Mouse (Mus musculus) MEL (cell line): ENCODE measurements around the gene Prdx2. TPM values are rescaled to one million over a fixed set of nuclear protein-coding genes. Genes with fewer than 3 reads are reported as not detected.

Experiments
- DNase-seq: peaks from one replicate; pipeline ENCODE4 v3.0.0; 2011; ENCODE audit warnings: low read depth, low spot score
- H3K27ac ChIP-seq: 2 replicates; pipeline ENCODE4 v1.5.1; 2012; ENCODE audit warnings: low read depth, mild to moderate bottlenecking, control low read depth, low read length, moderate library complexity; ENCODE audit not compliant: control insufficient read depth
- H3K27me3 ChIP-seq, 2 experiments: fragments of 150-350 bp in 1 of 2; sonication (generic) in 1 of 2; 2 replicates each; pipeline ENCODE4 v1.6.1; 2012; ENCODE audit warnings: low read length in 2 of 2, mild to moderate bottlenecking in 2 of 2, improper control_type of control experiment in 1 of 2, moderate library complexity in 1 of 2; ENCODE audit not compliant: insufficient read depth in 2 of 2, control insufficient read depth in 1 of 2
- H3K36me3 ChIP-seq, 2 experiments: 2 replicates each; pipeline ENCODE4 v1.6.1; 2012 to 2014; ENCODE audit warnings: low read length in 2 of 2, improper control_type of control experiment in 1 of 2, inconsistent platforms in 1 of 2, mild to moderate bottlenecking in 1 of 2; ENCODE audit not compliant: insufficient read depth in 2 of 2, control insufficient read depth in 1 of 2
- H3K4me1 ChIP-seq, 2 experiments: fragments of 150-350 bp in 1 of 2; sonication (generic) in 1 of 2; 2 replicates each; pipeline ENCODE4 v1.6.1; 2012; ENCODE audit warnings: low read length in 2 of 2, improper control_type of control experiment in 1 of 2, mild to moderate bottlenecking in 1 of 2; ENCODE audit not compliant: insufficient read depth in 2 of 2, control insufficient read depth in 1 of 2
- H3K4me3 ChIP-seq, 2 experiments: fragments of 150-350 bp in 1 of 2; sonication (generic) in 1 of 2; 2 replicates each; pipeline ENCODE4 v1.5.1; 2012; ENCODE audit warnings: low read depth in 2 of 2, low read length in 2 of 2, mild to moderate bottlenecking in 2 of 2, moderate library complexity in 2 of 2, control low read depth in 1 of 2, improper control_type of control experiment in 1 of 2; ENCODE audit not compliant: control insufficient read depth in 1 of 2, insufficient read depth in 1 of 2
- H3K79me2 ChIP-seq: 2 replicates; pipeline ENCODE4 v1.6.1; 2012; ENCODE audit warnings: mild to moderate bottlenecking, low read length, moderate library complexity; ENCODE audit not compliant: control insufficient read depth, poor library complexity, insufficient read depth
- H3K9ac ChIP-seq: 2 replicates; pipeline ENCODE4 v1.6.1; 2012; ENCODE audit warnings: low read depth, mild to moderate bottlenecking, control low read depth, low read length, moderate library complexity; ENCODE audit not compliant: control insufficient read depth, poor library complexity, severe bottlenecking
- H3K9me3 ChIP-seq: fragments of 150-350 bp; sonication (generic); replicated peaks from 2 replicates; pipeline ENCODE4 v1.6.1; 2012; ENCODE audit warnings: mild to moderate bottlenecking, low read length, improper control_type of control experiment, moderate library complexity; ENCODE audit not compliant: insufficient read depth
- EP300 ChIP-seq, 2 experiments: IDR thresholded peaks; 2 replicates each; pipeline ENCODE4 v1.6.1; 2011; ENCODE audit warnings: improper control_type of control experiment in 2 of 2, low read length in 2 of 2, low read depth in 1 of 2, mild to moderate bottlenecking in 1 of 2
- HCFC1 ChIP-seq: IDR thresholded peaks from 2 replicates; pipeline ENCODE4 v1.6.1; 2012; ENCODE audit warnings: low read depth, mild to moderate bottlenecking, inconsistent platforms, low read length, improper control_type of control experiment, moderate library complexity
- JUND ChIP-seq: IDR thresholded peaks from 2 replicates; pipeline ENCODE4 v1.6.1; 2011; ENCODE audit warnings: low read depth, mild to moderate bottlenecking, improper control_type of control experiment, low read length
- KAT2A ChIP-seq: conservative IDR thresholded peaks from 2 replicates; pipeline ENCODE4 v1.6.1; 2012; ENCODE audit warnings: low read depth, low read length, improper control_type of control experiment, inconsistent platforms
- MAFK ChIP-seq: IDR thresholded peaks from 2 replicates; pipeline ENCODE4 v1.6.1; 2011; ENCODE audit warnings: low read depth, mild to moderate bottlenecking, low read length, improper control_type of control experiment, borderline replicate concordance
- MAX ChIP-seq: IDR thresholded peaks from 2 replicates; pipeline ENCODE4 v1.6.1; 2011; ENCODE audit warnings: low read length, improper control_type of control experiment
- MAZ ChIP-seq: IDR thresholded peaks from 2 replicates; pipeline ENCODE4 v1.6.1; 2012; ENCODE audit warnings: low read depth, mild to moderate bottlenecking, inconsistent platforms, low read length, improper control_type of control experiment
- MYC ChIP-seq: IDR thresholded peaks from 2 replicates; pipeline ENCODE4 v1.6.1; 2011; ENCODE audit warnings: low read depth, mild to moderate bottlenecking, low read length, improper control_type of control experiment, moderate library complexity
- POLR2A ChIP-seq, 2 experiments: IDR thresholded peaks; 2 replicates each; pipeline ENCODE4 v1.6.1; 2011 to 2012; ENCODE audit warnings: low read length in 2 of 2, mild to moderate bottlenecking in 2 of 2, control low read depth in 1 of 2, improper control_type of control experiment in 1 of 2, low read depth in 1 of 2, moderate library complexity in 1 of 2; ENCODE audit not compliant: control insufficient read depth in 1 of 2, insufficient read depth in 1 of 2, poor library complexity in 1 of 2
- POLR2AphosphoS2 ChIP-seq: IDR thresholded peaks from 2 replicates; pipeline ENCODE4 v1.6.1; 2011; ENCODE audit warnings: low read length, improper control_type of control experiment
- POLR2AphosphoS5 ChIP-seq: IDR thresholded peaks from 2 replicates; pipeline ENCODE4 v1.6.1; 2012; ENCODE audit warnings: low read depth, borderline replicate concordance, mild to moderate bottlenecking, inconsistent platforms, low read length, moderate library complexity, mixed read lengths
- RAD21 ChIP-seq: IDR thresholded peaks from 2 replicates; pipeline ENCODE4 v1.6.1; 2011; ENCODE audit warnings: mild to moderate bottlenecking, low read depth, low read length, improper control_type of control experiment
- RCOR1 ChIP-seq: IDR thresholded peaks from 2 replicates; pipeline ENCODE4 v1.6.1; 2012; ENCODE audit warnings: low read depth, mild to moderate bottlenecking, inconsistent platforms, low read length, improper control_type of control experiment
- TAL1 ChIP-seq: IDR thresholded peaks from 2 replicates; pipeline ENCODE4 v1.6.1; 2012; ENCODE audit warnings: mild to moderate bottlenecking, inconsistent platforms, low read length, moderate library complexity, mixed read lengths
- TBP ChIP-seq: IDR thresholded peaks from 2 replicates; pipeline ENCODE4 v1.8.0; 2011; ENCODE audit warnings: low read depth, low read length, improper control_type of control experiment
- TCF12 ChIP-seq: IDR thresholded peaks from 2 replicates; pipeline ENCODE4 v1.6.1; 2014; ENCODE audit warnings: low read depth, mild to moderate bottlenecking, inconsistent platforms, low read length, improper control_type of control experiment, moderate library complexity
- USF1 ChIP-seq: IDR thresholded peaks from 2 replicates; pipeline ENCODE4 v1.6.1; 2014; ENCODE audit warnings: low read depth, mild to moderate bottlenecking, inconsistent platforms, low read length, improper control_type of control experiment, moderate library complexity
- USF2 ChIP-seq, 2 experiments: IDR thresholded peaks; 2 replicates each; pipeline ENCODE4 v1.6.1; 2011 to 2012; ENCODE audit warnings: improper control_type of control experiment in 2 of 2, low read length in 2 of 2, borderline replicate concordance in 1 of 2, inconsistent platforms in 1 of 2, low read depth in 1 of 2, mild to moderate bottlenecking in 1 of 2; ENCODE audit not compliant: insufficient read depth in 1 of 2
- ZC3H11A ChIP-seq: IDR thresholded peaks from 2 replicates; pipeline ENCODE4 v1.6.1; 2012; ENCODE audit warnings: low read depth, mild to moderate bottlenecking, inconsistent platforms, low read length, improper control_type of control experiment
- ZNF384 ChIP-seq: IDR thresholded peaks from 2 replicates; pipeline ENCODE4 v1.6.1; 2012; ENCODE audit warnings: low read depth, mild to moderate bottlenecking, inconsistent platforms, low read length, improper control_type of control experiment
- polyA plus RNA-seq, 2 experiments: library from polyadenylated mRNA; stranded (reverse) in 1 of 2; unstranded in 1 of 2; fragments of >175 nt in 1 of 2; fragments of >200 nt in 1 of 2; gene quantifications; 2 replicates each; pipeline versions ENCODE4 v1.2.1 to v1.2.4; 2012; ENCODE audit warnings: low replicate concordance in 2 of 2, low read depth in 1 of 2; ENCODE audit not compliant: insufficient read length in 2 of 2, insufficient read depth in 1 of 2, missing spikeins in 1 of 2
- total RNA-seq: library from RNA; depleted of rRNA; stranded (reverse); fragments of 300-350 nt; gene quantifications from 2 replicates; pipeline ENCODE4 v1.2.3, GENCODE M21; 2012

The Prdx2 gene
- total and polyA plus RNA-seq, 3 experiments = 643 to 773 (median 679) TPM

DNA sequence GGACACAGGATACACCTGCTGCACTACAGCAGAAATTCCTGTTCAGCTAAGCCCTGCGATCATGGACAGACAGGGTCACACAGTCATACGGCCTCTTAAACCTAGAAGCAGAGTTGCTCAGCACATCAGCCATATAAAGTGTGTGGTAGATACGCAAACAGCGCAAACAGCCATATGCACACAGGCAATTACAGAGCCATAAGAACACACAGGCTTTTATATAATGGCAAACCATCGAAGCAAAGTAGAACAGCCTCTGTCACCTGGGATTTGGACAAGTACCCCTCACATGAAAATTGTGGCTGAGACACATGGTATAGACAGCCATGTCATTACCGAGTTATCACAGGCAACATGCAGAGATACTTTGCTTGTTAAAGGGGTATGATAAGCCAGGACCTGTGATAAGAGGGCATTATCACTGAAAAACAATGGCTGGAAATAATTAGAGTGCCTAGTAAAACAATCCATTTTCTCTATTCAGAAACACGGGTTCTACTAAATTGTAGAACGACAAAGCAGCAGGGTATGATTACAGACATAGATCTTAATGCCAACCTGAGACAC, 17.1 kb downstream of the Prdx2 start (continued):
- TF ChIP-seq EP300 (IDR thresholded peaks at IDR 0.05; ENCODE audit: low read depth in 1 of 2, low read length in 2 of 2) (peak; percentile 86 to 89), JUND (no peak), MAX (peak; percentile 60; the same call in 1 of the 2 replicates), RAD21 (no peak), MAZ (no peak), POLR2AphosphoS5 (no peak), HCFC1 (no peak; the same call in 1 of the 2 replicates), RCOR1 (peak; percentile 85)
- TF ChIP-seq, all 39 proteins: peak for 11

DNA sequence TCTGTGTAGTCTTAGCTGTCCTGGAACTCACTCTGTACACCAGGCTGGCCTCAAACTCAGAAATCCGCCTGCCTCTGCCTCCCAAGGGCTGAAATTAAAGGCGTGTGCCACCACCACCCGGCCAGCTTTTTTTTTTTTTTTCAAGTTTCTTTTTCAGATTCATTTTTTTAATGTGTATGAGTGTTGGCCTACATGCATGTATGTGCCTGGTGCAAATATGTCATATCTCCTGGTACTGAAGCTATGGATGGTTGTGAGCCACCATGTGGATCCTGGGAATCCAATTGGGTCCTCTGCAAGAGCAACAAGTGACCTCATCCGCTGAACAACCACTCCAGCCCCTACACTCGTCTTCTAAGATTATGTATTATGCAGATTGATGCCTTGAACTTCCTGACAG, 18.0 kb downstream of the Prdx2 start:
- Histone ChIP-seq H3K79me2 (peaks cover 6% of the 10 kb centered on the region; the same call in 1 of the 2 replicates), H3K36me3 (peaks cover 0 to 37% of the 10 kb centered on the region in 2 experiments; a peak in 2 of 4 replicates), H3K27me3 (no peaks in the 10 kb centered on the region), H3K4me1 (peaks cover 4 to 46% of the 10 kb centered on the region in 2 experiments), H3K9ac (no peak overlapping the region; the same call in none of the 2 replicates), H3K9me3 (no peaks in the 10 kb centered on the region), H3K4me3 (no peak overlapping the region), H3K27ac (peak overlapping the region; percentile 91)
- TF ChIP-seq USF1 (no peak), ZNF384 (no peak), ZC3H11A (no peak), TAL1 (no peak), KAT2A (no peak), USF2 (IDR thresholded peaks at IDR 0.05; ENCODE audit: borderline replicate concordance in 1 of 2, insufficient read depth in 1 of 2, low read depth in 1 of 2, low read length in 2 of 2) (no peak), TBP (no peak), JUND (no peak), TCF12 (no peak), MAX (no peak), POLR2AphosphoS2 (no peak), POLR2AphosphoS5 (no peak), POLR2A (IDR thresholded peaks at IDR 0.05; ENCODE audit: control insufficient read depth in 1 of 2, insufficient read depth in 1 of 2, low read depth in 1 of 2, low read length in 2 of 2, poor library complexity in 1 of 2) (no peak), MAFK (no peak), MAZ (no peak), MYC (no peak)
- DNase-seq = no peak
